Mouse (Mus musculus): ENCODE results near the gene Agpat3. TPM values are rescaled to one million over a fixed set of nuclear protein-coding genes. Genes with fewer than 3 reads are reported as not detected.
A peak's percentile ranks its signal among the peaks of the same experiment; 100 is the strongest.

Gene Agpat3
- 98.9 TPM for polyA plus RNA-seq (2021)

DNA sequence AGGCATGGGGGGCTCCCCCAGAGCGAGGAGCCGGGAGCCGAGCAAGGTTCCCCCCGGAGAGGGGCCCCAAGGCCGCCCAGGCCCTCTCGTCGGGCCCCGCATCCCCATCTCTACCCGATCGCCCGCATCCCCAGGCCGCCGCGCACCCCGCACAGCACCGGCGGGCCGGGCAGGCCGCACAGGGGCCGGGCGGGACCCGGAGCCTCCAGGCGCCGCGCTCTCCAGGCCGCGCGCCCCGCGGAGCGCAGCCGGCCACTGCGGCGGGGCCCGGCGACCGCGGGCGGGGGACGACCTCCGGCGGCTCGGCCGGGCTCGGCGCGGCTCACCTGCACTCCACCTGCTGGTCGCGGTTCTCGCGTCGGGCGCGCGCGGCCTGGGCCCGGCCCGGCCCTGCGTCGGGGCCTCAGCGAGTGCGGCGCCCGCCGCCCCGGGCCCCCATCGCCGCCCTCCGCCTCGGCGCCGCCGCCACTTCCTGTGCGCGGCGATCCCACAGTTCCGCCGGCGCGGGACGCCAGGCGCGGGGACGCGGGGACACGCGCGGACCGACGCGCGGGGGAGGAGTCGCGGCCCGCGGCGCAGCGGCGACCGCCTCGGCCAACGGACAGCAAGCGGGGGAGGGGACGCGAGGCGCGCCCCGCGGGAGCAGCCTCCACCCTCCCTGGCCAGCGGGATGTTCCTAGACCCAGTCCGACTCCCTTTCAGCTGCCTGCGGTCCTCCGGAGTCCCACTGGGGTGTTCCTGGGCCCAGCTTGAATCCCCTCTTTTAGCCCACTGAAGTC lies at the start of gene Agpat3:
TSS of gene Agpat3 (minus strand) at position 603 of the 779 bp plus-strand sequence.
- ATAC-seq (no peak), DNase-seq (ENCODE audit: low read depth, low spot score) (no peak)
- ChIA-PET CTCF (interaction anchor here (1.8 kb wide), 1 partner anchor 39 kb away, joined by 5 read pairs; no protein-coding TSS in a partner anchor), POLR2A (interaction anchor here (0.7 kb wide), 2 partner anchors 30 to 1188 kb away, joined by 3 read pairs; no protein-coding TSS in a partner anchor)
- in situ Hi-C loops (cut with MboI; ENCODE audit: low pct_unique_long_range_greater_than_20kb): no loop called here
- no peak for TF ChIP-seq CTCF (IDR thresholded peaks at IDR 0.05)
- H3K27me3 ChIP-seq: no peaks in the 10 kb centered on the region

DNA sequence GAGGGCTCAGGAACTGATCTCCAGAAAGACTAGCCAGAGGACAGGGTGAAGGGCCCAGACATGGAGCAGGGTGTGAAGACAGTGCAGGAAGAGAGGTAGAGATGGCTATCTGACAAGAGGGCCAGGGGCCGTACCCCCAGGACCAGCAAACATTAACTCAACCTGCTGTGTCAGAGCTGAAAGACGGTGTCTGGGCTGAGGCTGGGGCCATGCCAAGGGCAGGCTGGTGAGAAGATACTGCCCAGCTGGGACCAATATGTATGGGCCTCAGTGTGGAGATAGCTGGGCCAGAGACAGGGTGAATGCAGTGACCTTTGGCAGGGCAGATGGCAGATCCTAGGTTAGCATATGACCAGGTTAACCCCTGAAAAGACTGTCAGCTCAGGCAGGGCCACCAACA lies 48.8 kb upstream of the Agpat3 start:
- ChIA-PET CTCF (interaction anchor here (0.8 kb wide), 1 partner anchor 11 kb away, joined by 3 read pairs; the partner anchor contains the start of gene Rrp1), POLR2A (no interaction called here)
- DNase-seq (ENCODE audit: low read depth, low spot score): no peak
- no peak for TF ChIP-seq CTCF (IDR thresholded peaks at IDR 0.05)
- H3K27me3 ChIP-seq: no peaks in the 10 kb centered on the region
- ATAC-seq: no peak
- in situ Hi-C loops (cut with MboI; ENCODE audit: low pct_unique_long_range_greater_than_20kb): no loop called here

DNA sequence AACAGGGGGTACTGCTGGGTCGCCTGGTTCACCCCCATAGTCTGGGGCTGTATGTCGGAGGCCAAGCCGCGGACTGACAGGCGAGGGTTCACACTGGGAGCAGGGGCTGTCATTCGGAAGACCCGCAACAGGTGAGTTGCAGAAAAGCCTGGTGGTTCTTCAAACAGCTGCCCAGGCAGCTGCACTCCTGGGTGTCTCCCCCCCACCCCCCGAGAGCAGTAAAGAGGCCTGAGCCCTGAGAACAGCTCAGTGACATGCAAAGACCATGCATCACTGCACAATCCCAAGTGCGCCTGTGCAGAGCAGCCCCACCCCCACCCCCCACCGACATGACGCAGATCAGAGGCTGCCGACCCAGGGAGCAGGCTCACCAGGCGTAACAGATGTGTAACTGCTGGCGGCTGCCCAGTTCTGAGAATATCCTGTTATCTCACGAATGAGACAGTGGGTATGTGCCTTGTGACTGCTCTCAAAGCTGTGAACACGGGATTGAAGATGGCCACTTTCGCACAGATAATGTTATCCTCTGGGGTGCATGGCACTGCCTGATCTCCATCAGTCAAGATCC lies 46.9 kb upstream of the Agpat3 start:
- peak; percentile 83 for DNase-seq (ENCODE audit: low read depth, low spot score)
- ChIA-PET POLR2A (interaction anchor here (0.6 to 1.0 kb wide), 2 partner anchors 14 to 201 kb away, joined by 3 to 5 read pairs; no protein-coding TSS in a partner anchor), CTCF (interaction anchor here (1.1 to 1.9 kb wide), 2 partner anchors 9 to 14 kb away, joined by 3 to 5 read pairs; partner anchors contain the start of gene Rrp1)
- in situ Hi-C loops (cut with MboI; ENCODE audit: low pct_unique_long_range_greater_than_20kb): loop anchor here (10.0 to 25.0 kb wide), 2 partner anchors 214 to 362 kb away; partner anchors contain the start of genes Aire, Dnmt3l and Pwp2
- no peak for TF ChIP-seq CTCF (IDR thresholded peaks at IDR 0.05)
- no peaks in the 10 kb centered on the region for H3K27me3 ChIP-seq
- peak; percentile 44 for ATAC-seq

DNA sequence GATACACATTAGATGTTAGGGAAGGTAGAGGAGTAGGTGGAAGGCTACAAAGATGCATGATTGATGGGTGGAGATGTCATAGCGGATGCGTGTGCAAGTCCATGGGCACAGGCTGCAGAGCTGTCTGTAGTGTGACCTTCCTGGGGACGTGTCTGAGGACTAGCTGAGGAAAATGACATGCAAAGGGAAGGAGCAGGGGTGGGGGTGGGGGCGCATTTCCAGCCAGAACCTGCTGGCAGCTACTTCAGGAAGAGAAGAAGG lies 44.3 kb upstream of the Agpat3 start:
- POLR2A ChIA-PET: no interaction called here
- no peaks in the 10 kb centered on the region for H3K27me3 ChIP-seq
- DNase-seq (ENCODE audit: low read depth, low spot score): no peak
- in situ Hi-C loops (cut with MboI; ENCODE audit: low pct_unique_long_range_greater_than_20kb): loop anchor here (10.0 to 25.0 kb wide), 2 partner anchors 212 to 359 kb away; partner anchors contain the start of genes Aire, Dnmt3l and Pwp2
- TF ChIP-seq CTCF (IDR thresholded peaks at IDR 0.05): no peak
- CTCF ChIA-PET: interaction anchor here (1.4 kb wide), 1 partner anchor 16 kb away, joined by 4 read pairs; the partner anchor contains the start of gene Rrp1
- ATAC-seq: no peak

DNA sequence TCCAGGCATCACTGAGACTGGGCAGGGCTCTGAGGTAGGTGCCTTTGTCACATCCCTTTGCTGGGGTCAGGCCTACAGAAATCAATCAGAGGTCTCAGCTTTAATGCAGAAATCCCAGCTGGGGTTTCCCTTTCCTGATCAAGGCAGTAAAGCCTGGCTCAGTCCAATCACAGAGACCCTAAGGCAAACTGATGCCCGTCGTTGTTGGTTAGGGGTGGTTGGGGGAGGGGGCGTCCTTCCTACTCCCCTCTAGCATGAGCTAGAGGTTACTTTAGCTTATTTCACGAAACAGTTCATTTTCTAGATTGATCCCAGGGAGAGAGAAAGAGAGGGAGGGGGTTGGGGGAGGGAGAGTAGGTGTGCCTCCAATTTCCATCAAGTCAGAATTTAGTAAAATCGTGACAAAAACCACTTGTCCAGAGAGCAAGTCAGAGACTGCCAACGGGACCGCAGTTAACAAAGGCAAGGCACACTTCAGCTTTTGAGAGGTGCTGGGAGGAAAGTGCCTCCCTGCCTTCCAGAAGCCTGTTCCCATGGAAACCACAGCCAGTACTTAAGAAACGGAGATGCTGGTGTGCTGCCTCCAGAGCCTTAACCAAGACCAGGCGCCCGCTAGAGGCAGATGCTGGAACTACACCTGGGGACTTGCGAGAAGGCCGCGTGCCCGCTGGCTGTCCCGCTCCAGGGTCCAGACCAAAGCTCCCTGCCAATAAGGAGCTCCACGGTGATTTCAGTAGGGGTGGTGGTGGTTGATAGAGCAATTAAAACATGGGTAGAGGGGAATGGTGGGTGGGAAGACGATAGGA lies 43.7 kb upstream of the Agpat3 start:
- TF ChIP-seq CTCF (IDR thresholded peaks at IDR 0.05): no peak
- H3K27me3 ChIP-seq: no peaks in the 10 kb centered on the region
- ATAC-seq (no peak), DNase-seq (ENCODE audit: low read depth, low spot score) (no peak)
- ChIA-PET CTCF (interaction anchor here (1.4 kb wide), 2 partner anchors 17 to 40 kb away, joined by 3 to 4 read pairs; partner anchors contain the start of gene Rrp1), POLR2A (no interaction called here)
- in situ Hi-C loops (cut with MboI; ENCODE audit: low pct_unique_long_range_greater_than_20kb): loop anchor here (10.0 to 25.0 kb wide), 2 partner anchors 211 to 359 kb away; partner anchors contain the start of genes Aire, Dnmt3l and Pwp2

DNA sequence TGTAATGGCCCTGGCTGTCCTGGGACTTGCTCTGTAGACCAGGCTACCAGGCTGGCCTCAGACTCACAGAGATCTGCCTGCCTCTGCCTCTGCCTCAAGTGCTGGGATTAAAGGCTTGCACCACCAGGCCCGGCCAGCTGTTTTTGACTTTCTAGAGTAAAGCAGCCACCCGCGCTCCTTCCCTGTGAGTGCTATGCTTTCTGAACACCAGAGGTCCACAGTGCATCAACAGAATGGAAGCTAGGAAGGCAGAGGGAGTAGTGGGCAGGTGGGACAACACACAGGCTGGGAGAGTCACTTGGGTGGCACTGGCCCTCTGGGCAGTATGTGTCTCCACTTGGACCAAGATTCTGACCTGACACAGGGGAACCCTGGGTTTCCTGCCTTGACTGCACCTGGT lies 43.1 kb upstream of the Agpat3 start:
- no peak for TF ChIP-seq CTCF (IDR thresholded peaks at IDR 0.05)
- in situ Hi-C loops (cut with MboI; ENCODE audit: low pct_unique_long_range_greater_than_20kb): loop anchor here (10.0 to 25.0 kb wide), 2 partner anchors 211 to 358 kb away; partner anchors contain the start of genes Aire, Dnmt3l and Pwp2
- H3K27me3 ChIP-seq: no peaks in the 10 kb centered on the region
- POLR2A ChIA-PET: no interaction called here
- ATAC-seq (no peak), DNase-seq (ENCODE audit: low read depth, low spot score) (no peak)
- CTCF ChIA-PET: interaction anchor here (1.4 kb wide), 2 partner anchors 17 to 40 kb away, joined by 3 to 4 read pairs; partner anchors contain the start of gene Rrp1

DNA sequence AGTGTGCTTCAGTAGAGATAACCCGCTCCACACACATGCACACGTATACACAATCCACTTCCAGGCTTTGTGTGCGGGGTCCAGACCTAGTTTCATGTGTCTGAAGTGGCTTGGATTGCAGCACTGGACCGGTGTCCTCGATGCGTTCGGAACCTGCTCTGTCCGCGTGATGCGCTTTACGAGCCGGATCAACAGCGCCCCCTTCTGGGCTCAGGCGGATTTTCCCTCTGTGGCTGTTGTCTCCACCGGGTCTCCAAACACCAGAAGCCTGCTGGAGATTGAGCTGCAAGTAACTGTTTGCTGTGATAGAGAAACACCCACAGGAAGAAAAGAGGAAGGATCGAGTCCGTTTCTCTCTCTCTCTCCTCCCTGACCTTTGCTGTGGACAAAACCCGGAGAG lies 39.8 kb upstream of the Agpat3 start:
- H3K27me3 ChIP-seq: no peaks in the 10 kb centered on the region
- DNase-seq (ENCODE audit: low read depth, low spot score) (no peak), ATAC-seq (no peak)
- ChIA-PET POLR2A (interaction anchor here (1.5 kb wide), 1 partner anchor 36 kb away, joined by 3 read pairs; no protein-coding TSS in a partner anchor), CTCF (interaction anchor here (0.7 to 2.8 kb wide), 26 partner anchors 9 to 174 kb away, joined by 3 to 28 read pairs (median 4); no protein-coding TSS in a partner anchor)
- in situ Hi-C loops (cut with MboI; ENCODE audit: low pct_unique_long_range_greater_than_20kb): loop anchor here (5.0 to 25.0 kb wide), 4 partner anchors 70 to 355 kb away; partner anchors contain the start of genes Aire, Dnmt3l and Pwp2
- TF ChIP-seq CTCF (IDR thresholded peaks at IDR 0.05): no peak

DNA sequence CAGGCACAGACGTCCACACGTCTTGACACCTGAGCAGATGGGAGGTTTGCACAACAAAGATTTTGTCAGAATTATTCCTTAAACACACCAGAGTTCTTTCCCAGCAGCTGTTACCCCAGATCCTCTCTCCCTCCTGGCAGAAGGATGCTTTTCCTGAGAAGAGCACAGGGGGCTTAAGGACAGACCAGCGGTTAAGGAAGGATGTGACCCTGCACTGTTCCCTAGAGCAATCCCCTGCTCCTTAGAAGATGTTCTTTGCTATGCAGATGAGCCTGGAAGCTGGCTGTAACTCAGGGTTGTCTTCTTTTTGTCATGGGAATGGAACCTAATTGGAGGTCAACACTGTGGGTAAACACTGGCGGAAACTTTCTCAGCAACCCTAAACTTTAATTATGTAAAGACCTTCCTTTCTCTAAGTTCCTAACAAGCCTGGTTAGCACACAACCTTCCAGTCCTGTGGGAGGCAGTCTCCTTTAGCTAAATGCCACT lies 38.7 kb upstream of the Agpat3 start:
- POLR2A ChIA-PET: no interaction called here
- CTCF ChIA-PET: interaction anchor here (0.7 to 2.8 kb wide), 17 partner anchors 8 to 144 kb away, joined by 3 to 28 read pairs (median 6); no protein-coding TSS in a partner anchor
- no peak for TF ChIP-seq CTCF (IDR thresholded peaks at IDR 0.05)
- in situ Hi-C loops (cut with MboI; ENCODE audit: low pct_unique_long_range_greater_than_20kb): loop anchor here (5.0 to 25.0 kb wide), 4 partner anchors 69 to 354 kb away; partner anchors contain the start of genes Aire, Dnmt3l and Pwp2
- DNase-seq (ENCODE audit: low read depth, low spot score) (no peak), ATAC-seq (no peak)
- H3K27me3 ChIP-seq: no peaks in the 10 kb centered on the region

DNA sequence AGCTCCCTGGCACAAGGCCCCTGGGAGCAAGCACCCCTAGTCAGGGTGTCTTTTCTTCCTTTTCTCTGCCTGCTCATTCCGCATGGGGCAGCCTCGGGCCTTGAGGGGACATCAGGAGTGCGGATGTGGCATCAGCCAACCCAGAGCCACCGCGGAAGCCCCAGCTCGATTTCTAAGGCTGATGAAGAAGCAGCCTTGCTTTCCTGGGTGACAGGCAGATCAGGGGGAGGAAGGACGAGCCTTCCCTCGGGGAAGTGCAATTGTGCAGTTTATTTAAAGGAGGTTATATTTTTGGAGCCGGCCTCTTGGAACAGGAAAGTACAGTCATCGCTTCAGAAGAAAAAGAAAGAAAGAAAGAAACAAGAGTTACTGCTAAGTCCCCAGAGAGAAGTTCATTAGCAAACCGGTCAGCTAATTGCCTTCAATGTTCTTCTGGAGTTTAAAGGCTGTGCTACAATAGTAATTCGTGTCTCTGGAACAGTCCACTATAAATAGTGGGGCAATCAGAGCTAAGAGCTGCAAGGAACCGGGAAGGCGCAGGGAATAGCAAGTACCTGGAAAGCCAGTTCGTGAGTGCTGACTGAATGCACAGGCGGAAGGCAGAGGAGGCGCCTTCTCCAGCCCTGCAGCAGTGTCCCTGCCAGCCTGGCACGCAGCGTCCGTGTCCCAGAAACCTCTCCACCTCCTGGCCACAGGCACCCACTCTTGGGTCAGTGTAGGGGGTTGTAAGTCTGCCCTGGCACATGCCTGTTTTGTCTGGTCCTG lies 36.1 kb upstream of the Agpat3 start:
- POLR2A ChIA-PET: no interaction called here
- DNase-seq (ENCODE audit: low read depth, low spot score) (no peak), ATAC-seq (no peak)
- TF ChIP-seq CTCF (IDR thresholded peaks at IDR 0.05): no peak
- peaks cover 7% of the 10 kb centered on the region for H3K27me3 ChIP-seq
- CTCF ChIA-PET: interaction anchor here (0.8 to 1.7 kb wide), 5 partner anchors 10 to 110 kb away, joined by 3 to 5 read pairs (median 3); partner anchors contain the start of gene Rrp1
- in situ Hi-C loops (cut with MboI; ENCODE audit: low pct_unique_long_range_greater_than_20kb): loop anchor here (25.0 kb wide), 1 partner anchor 351 kb away; the partner anchor contains the start of genes Aire and Dnmt3l

Data from Patski (cell line).